Mouse (Mus musculus): ENCODE results near the gene Gm38431.
"Not testable (repeated sequence)": the region's sequence is repeated elsewhere in the genome, so short reads cannot be mapped to it uniquely, and the experiment has no call there.

Gene Gm38431

DNA sequence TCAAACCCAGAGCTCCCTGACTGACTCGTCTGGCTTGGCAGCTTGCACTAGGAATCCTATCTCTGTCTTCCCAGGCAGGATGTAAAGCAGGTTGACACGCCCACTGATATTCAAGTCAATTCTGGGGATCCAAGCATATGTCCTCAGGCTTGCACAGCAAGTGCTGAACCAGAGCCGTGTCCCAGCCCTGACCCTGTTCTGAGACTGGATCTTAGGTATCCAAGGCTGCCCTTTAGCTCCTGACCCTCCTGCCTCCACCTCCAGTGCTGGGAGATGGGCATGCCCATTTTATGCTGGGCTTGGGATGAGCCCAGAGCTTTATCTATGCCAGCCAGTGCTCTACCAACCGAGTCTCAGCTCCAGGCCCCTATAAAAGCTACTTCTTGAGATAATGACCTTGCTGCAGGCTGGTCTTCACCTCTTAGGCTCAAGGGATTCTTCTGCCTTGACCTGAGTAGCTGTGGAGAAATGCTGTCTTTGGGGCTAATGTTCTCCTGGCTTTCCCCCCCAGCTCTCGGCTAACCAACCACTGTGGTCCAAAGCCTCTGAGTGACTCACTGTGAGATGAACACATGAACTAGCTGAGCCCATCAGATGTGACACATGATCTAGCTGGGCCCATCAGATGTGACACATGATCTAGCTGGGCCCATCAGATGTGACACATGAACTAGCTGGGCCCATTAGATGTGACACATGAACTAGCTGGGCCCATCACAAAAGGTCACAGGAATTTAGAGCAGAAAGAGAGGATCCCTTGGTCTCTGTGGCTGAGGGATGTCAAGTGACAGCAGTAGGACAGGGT lies 14.2 kb upstream of the Gm38431 start:
- DNase-seq (ENCODE audit: low spot score in 2 of 2), result no peak

DNA sequence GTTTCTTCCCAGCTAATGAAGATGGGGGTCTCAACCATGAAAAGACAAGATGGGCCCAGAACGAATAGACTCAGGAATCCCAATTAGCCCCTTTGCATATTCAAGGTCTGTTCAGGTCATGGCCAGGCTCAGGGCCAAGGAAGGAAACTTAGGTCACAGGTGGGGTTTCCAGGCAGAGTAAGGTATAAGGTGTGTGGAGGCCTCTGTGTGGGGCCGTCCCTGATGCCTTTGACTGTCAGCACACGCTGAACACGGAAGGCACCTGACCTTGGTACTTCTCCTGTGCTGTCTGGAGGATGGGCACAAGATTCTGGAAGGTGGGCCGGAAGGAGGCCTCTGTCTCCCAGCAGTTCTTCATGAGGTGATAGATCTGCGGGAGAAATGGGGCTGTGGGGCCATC lies 13.0 kb upstream of the Gm38431 start:
- DNase-seq (ENCODE audit: low spot score in 2 of 2), result no peak

DNA sequence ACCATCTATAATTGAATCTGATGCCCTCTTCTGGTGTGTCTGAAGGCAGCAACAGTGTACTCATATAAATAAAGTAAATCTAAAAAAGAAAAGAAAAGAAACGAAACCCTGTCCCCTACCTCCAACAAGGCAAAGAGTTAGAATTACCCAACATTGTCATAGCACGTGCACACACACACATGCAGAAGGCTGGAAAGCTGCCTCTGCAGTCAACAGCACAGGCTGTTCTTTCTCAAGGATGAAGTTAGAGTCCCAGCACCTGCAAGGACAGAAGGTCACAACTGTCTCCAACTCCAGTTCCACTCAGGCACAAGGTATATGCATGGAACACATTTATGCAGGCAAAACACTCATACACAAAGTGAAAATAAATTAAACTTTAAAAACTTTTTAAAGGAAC lies 10.3 kb upstream of the Gm38431 start:
- no peak for DNase-seq (ENCODE audit: low spot score in 2 of 2)

DNA sequence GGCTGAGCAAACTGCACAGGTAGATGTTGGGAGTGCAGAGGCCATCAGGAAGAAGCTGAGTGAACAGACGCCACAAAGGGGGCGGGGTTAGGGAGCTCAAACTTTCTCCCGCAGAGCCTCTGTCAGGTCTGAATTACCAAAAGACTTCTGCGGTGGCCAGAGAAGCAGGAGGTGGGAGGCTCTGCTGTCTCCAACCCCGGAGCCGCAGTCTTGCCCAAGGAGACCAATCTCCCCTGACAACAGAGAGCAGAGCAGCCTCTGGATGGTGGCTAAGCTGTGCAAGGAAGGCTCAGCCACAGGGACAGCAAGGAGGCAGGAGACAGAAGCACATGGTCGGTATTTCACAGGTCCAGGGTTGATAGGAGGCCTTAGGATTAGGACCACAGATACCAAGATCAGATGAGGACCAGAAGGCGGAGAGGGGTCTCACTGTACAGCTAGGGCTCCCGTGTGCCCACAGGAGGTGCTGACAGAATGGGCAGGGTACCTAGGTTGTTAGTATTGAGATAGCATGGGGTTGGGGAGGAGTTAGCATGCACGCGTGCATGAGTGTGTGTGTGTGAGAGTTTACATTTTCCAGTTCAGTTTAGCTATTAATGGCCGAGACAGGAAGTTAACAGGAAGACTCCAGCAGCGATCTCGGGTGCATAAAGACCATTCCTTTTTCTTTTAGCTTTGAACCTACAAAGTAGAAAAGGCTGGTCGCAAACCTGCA lies 8.8 kb upstream of the Gm38431 start:
- no peak for DNase-seq (ENCODE audit: low spot score in 2 of 2)

DNA sequence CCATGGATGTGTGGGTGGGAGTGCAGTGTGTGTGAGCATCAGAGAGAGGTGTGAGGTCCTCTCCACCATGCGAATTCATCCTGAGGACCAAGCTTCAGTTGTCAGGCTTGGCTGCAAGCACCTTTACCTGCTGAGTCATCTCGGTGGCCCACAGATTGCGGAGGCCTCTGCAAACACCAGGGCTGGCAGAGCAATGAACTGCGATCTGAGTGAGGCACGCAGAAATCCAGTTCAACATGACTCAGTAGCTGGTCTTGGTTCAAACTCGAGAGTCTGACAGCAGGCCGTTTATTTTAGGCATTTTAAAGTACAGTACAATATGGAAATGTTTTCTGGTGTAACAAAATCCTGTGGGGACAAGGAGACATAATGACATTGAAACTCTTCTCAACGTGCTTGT lies 6.0 kb upstream of the Gm38431 start:
- DNase-seq (ENCODE audit: low spot score in 2 of 2), result no peak

DNA sequence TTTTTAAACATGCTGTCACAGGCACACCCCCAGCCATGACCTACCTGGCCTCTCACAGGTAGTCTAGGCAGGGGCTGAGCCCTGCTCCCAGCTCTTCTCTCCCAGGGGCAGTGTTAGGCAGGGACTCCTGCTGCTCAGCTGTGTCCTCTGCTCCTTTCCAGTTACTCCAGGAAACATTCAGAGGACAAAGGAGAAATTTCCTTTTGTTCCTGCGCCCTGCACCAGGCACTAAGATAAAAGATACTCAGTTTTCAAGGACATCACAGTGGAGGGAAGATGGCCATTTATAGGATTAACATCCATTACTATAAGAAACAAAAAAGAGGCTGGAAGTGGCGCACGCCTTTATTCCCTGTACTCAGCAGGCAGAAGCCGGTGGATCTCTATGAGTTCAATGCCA lies 4.2 kb upstream of the Gm38431 start:
- DNase-seq (ENCODE audit: low spot score in 2 of 2), result no peak

DNA sequence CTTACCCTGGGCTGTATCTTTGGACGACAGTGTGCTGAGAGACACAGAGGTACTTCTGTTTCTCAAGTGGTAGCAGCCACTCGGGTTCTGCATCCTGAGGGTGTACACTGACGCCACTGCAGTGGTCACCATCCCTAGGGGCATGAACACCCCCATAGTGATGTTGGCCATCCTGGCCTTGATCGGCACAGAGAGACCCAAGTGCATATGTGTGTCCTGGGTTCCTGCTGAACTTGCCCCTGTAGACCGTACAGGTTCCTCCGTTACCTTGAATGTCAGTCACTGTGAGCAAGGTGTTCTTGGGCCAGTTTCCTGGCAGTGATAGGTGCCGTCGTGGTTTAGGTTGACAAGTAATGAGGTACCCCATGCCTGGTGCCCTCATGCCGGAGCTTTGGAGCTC lies 1.6 kb upstream of the Gm38431 start:
- no peak for DNase-seq (ENCODE audit: low spot score in 2 of 2)

DNA sequence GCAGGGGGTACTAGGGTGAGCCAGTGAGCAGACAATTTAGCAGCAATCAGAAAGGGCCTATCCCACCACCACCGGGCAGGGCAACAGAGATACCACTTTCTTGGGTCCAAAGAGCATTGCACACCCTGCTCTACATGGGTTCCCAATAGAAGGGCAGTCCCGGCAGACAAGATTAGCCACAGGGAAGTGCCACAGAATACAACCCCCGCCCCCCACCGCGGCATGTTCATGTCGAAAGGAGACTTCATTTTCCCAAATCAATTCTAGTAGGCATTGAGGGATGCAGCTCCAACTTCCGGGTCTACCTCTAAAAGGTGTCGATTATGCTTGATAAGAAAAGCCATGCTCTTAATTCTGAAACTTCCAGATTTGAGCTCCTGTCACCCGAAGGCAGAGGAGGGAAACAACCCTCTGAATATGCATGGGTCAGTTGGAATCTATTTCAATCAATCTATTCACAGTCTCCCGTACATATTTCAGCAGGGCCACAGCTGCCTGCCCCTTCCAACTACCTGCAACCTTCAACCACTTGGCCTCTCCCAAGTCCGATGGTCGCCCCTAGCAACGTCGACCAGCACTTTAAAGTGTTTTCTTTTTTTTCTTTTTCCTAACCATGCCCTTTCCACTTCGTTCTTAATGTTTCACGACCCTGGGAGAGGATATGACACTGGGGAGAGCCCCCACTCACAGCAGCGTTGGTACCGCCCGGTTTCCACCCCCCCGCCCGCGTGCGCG lies 658 bp downstream of the Gm38431 start:
- DNase-seq (ENCODE audit: low spot score in 2 of 2), result no peak

DNA sequence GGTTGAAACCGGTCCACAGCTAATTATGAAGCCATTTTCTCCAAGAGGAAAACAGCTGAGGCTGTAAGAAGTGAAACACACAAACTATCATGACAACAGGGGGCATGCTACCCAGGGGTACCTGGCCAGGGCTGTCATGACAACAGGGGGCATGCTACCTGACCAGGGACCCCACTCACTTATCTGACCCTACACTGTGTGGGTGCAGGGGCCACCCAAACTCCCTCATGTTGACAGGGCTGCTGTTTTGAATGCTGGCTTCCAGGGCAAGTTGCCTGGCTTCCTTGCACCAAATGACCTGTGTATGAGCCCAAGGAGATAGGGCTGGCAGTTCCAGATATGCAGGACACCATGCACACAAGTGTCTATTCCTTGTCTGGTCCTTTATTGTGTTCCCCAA lies 1.3 kb downstream of the Gm38431 start:
- DNase-seq (ENCODE audit: low spot score in 2 of 2), result no peak

DNA sequence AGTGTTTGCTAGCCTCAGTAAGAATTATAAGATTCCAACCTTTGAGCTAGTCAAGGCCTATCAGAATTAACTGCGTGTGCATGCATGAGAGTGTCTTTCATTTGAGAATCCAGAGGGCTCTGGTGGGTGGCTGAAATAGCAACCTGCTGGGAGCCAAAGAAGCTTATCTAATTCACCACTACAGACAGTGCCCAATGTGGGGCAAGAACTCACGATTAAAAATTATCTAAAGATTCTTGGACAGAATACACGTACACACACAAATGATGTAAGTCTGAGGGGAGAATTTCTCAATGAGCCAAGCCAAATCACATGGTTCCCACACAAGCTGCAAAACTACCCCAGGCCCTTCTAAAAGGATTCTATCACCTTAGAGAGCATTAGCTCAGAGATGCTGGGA lies 8.5 kb downstream of the Gm38431 start:
- no peak for DNase-seq (ENCODE audit: low spot score in 2 of 2)

DNA sequence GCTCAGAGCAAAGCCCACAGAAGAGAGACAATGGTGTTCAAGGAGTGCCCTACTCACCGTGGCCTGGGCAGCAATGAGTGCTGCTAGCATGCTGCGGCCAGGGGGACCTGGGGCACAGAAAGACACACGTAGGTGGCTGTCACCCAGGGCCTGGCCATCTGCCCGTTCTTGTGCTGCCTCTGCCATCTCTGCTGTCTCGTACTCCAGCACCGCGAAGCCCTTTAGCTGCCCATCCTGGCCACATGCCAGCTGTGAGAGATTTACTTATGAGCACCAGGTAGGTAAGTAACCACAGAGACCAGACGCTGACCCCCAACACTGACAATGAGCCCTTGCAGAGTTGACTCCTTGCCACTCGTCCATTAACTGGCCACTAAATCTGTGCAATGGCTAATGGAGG lies 10.7 kb downstream of the Gm38431 start:
- no peak for DNase-seq (ENCODE audit: low spot score in 2 of 2)

DNA sequence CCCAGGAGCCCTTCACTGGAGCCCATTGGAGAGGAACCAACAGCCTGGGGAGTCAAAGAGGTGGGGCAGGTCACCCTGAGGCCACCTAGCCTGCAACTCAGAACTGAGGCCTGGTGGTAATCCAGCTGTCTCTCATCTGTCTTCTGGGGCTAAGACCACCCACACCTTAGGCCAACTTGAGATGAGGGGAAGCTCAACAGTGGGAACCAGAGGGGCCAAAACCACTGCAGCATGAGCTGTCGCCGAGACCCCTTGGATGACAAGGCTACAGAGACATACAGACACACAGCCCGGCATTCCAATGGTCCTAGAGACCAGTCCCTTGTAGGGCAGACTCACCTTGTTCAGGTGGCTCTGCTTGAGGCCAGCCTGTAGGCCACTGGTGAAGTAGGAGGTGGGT lies 16.2 kb downstream of the Gm38431 start:
- DNase-seq (ENCODE audit: low spot score in 2 of 2), result no peak

DNA sequence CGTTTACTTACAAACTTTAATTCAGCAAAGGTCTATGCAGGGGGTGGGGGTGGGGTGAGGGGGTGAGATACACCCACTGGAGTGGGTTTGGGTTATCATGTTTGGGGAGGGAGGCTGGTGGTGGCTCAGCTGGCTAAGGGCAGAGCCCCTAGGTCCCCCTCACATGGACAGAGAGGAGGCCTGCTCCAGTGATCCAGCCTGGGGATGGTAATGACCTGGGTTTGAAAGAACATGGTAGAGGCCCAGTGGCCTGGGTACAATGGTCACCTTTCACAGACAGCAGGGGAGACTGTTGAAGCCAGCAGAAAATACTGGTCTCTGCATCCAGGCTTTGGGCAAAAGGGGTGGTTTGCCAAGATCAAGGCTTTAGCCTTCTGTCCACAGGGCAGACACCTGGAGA lies 17.6 kb downstream of the Gm38431 start:
- no peak for DNase-seq (ENCODE audit: low spot score in 2 of 2)

DNA sequence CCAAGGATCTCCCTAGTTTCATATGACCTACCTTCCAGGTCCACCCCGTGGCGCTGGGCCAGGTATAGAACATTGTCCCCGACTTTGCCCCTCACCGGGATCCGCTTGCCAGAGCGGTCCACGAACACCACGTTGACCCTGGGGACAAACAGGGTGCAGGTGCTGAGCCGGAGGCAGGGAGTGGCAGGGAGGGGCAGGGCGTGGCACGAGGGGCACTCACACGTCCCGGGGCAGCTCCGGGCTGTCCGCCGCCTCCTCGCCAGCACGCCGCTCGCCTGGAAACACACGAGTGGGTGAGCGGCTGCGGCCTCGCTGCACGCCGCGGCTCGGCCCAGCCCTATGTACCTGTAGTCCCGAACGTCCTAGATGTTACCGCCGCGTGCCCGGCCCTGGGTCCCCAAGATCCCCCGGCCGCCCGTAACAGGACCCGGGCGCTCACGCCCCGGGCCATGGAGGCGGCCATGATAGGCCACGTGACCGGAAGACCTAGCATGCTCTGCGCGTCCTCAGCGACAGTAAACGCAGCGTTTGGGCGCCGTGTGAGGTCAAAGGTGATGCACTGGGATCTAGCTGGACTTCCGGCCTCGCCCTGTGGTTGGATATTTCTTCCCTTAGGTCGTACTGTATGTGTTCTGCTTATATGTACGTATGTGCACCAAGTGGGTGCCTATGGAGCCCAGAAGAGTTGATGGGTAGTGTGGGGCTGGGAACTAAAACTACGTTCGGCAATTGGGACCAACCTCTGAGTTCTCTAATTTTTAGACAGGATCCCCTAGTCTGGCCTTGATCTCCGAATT lies 18.6 kb downstream of the Gm38431 start, which contains the start of the genes Gm49373 and Fdx1l:
Gene Gm49373, minus strand, starts transcription at position 53 of the 797 bp plus-strand sequence.
Gene Fdx1l, minus strand, starts transcription at position 571 of the 797 bp plus-strand sequence.
- DNase-seq (ENCODE audit: low spot score in 2 of 2), result peak; percentile 81 to 91

DNA sequence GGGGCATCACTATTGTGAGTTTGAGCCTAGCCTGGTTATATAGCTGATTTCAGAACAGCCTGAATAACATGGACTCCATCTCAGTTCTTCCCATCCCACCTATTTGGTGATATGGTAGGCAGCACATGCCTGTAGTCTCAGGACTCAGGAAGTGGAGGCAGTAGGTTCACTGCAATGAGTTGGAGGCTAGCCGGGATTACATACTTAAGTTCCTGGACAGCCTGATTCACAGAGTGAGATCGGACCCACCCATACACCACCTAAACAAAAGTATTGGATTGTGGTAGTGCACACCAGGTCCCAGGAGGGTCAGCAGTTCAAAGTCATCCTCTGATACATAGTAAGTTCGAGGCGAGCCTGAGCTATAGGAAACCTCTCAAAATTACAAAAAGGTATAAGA lies 19.2 kb downstream of the Gm38431 start:
- no peak for DNase-seq (ENCODE audit: low spot score in 2 of 2)

DNA sequence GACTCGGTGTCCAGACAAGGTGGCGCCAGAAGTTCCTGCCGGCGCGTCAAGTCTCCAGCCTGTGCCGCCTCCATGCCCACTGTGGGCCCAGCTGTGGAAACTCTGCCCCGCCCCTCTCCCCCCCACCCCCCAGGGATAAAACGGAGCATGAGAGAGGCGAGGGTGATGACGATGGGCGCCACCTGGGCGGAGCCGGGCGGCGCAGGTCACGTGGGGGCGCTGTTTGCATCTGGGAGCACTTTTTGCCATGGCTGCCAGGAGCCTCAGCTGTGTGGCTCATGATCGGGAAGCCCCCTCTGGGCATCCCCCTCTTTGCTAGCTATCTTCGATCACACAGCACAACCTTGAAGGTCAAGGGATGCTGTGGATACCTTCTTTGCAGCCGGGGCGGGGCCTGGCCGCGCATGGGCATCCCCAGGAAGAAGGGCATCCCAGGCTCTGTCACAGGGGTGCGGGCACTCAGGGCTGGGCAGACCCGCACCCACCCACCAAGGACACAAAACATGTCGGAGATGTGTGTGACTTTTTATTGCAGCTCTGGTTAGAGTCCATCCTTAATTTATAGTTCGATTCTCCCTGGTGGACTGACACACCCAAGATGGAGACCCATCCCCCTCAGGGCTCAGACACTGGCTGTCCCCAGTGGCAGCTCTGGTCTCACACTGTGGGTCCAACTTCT lies 24.7 kb downstream of the Gm38431 start, which contains the start of gene Zglp1:
Gene Zglp1, minus strand, starts transcription at position 88 of the 679 bp plus-strand sequence.
- no peak for DNase-seq (ENCODE audit: low spot score in 2 of 2)

DNA sequence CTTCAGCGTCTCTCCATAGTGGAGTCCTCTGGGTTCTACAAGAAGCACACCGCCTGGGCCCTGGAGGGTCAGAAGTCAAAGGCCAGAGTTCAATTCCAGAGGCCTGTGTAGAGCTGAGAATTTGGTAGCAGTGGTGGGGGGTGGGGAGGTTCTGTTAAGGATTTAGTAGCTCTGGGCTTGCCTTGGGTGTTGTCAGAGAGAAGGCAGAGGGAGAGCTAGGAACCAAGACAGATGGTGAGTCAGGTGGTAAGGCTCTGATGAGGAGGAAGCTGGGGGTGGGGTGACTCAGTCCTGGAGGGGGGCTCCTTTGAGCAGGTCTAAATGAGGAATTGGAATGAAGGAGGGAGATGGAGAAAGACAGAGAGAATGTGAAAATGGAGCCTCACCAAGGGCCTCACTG lies 28.9 kb downstream of the Gm38431 start:
- DNase-seq (ENCODE audit: low spot score in 2 of 2), result no peak

DNA sequence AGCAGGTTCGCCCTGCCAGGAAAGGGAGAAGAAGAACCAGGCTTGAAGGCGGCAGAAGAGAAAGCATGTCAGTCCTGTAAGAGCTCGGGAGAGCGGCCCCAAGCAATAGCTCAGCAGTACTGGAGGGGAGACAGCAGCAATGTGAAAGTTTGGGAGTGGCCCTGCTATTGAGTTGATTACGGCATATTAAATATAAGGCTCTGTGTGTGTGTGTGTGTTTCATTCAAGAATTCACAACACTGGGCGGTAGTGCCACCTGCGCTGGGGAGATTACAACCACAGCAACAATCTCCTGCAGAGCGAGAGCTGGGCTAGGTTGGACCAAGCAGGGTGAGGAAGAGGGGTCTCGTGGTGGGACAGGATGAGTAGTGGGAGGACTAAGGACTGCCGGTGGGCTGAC lies 40.2 kb downstream of the Gm38431 start:
- no peak for DNase-seq (ENCODE audit: low spot score in 2 of 2)

DNA sequence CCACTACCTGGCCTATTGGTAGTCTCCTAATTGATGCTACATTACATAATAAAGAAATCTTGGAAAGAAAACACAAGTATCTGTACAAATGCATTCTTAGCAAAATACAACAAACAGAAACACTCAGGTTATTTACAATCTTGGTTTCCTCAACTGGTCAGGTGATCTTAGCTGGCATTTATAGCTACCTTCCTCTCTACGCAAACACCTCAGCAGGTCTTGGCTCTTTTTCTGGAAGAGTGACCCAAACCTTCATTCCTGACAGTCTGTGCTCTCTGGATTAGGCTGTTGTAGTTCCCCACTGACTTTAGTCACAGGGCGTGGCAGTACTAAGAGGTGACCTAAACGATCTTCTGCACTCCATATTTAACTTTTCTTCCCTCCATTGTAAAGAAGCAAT lies 46.6 kb downstream of the Gm38431 start:
- no peak for DNase-seq (ENCODE audit: low spot score in 2 of 2)

DNA sequence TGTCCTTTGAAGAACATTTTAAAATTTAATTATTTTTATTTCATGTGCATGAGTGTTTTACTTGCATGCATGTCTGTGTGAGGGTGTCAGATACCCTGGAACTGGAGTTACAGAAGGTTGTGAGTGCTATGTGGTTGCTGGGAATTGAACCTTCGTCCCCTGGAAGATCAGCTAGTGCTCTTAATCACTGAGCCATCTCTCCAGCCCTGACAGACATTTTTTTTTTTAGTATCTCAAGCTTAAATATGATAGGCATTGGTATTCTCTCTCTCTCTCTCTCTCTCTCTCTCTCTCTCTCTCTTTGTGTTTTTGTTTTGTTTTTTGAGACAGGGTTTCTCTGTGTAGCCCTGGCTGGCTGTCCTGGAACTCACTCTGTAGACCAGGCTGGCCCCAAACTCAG lies 47.0 kb downstream of the Gm38431 start:
- DNase-seq (ENCODE audit: low spot score in 2 of 2), result not testable (repeated sequence)

DNA sequence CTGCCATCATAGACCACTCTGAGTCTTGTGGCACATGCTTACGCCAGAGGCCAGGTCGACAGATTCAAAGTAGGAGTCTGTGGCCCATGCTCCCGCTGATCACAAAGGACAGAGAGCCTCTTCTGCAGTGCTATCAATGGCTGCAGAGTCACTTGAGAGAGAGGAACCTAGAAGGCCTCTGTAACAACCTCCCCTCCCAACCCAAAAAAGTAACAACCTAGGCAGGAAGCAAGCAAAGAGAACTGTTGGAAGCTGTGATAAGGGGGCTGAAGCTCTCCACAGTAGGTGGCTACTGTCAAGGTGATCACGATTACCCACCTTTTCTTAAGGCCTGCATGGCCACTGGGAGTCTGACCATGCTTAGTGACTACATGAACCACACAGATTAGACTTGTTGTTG lies 48.2 kb downstream of the Gm38431 start:
- DNase-seq (ENCODE audit: low spot score in 2 of 2), result no peak
